Mouse (Mus musculus): ENCODE measurements around the gene Cela3a. TPM values are rescaled to one million over a fixed set of nuclear protein-coding genes. Genes with fewer than 3 reads are reported as not detected.
A peak's percentile ranks its signal among the peaks of the same experiment; 100 is the strongest.
"Not testable (repeated sequence)": the region's sequence is repeated elsewhere in the genome, so short reads cannot be mapped to it uniquely, and the experiment has no call there.

Gene Cela3a
- not detected for total RNA-seq (2021)
- long read RNA-seq, experiment 1: 0 reads
- long read RNA-seq, experiment 2: 0 reads

GRCm38 (mm10) chr4:137409691-137410090 is at the start of gene Cela3a:
Gene Cela3a (minus strand): TSS chr4:137409791.
- DNase-seq: no peak
- intact Hi-C loops (cut with DNase I): no loop called here

- intact Hi-C loops (cut with DNase I): loop anchor here (5.0 kb wide), 1 partner anchor 33 kb away; no protein-coding TSS in a partner anchor
- DNase-seq: no peak
Measured at GRCm38 (mm10) chr4:137458861-137459260, 49.3 kb upstream of the Cela3a start.

- intact Hi-C loops (cut with DNase I): loop anchor here (5.0 kb wide), 1 partner anchor 34 kb away; no protein-coding TSS in a partner anchor
Measured at GRCm38 (mm10) chr4:137458310-137458709, 48.7 kb upstream of the Cela3a start.

GRCm38 (mm10) chr4:137457292-137457691 is 47.7 kb upstream of the Cela3a start:
- no peak for DNase-seq
- intact Hi-C loops (cut with DNase I): loop anchor here (5.0 kb wide), 1 partner anchor 35 kb away; no protein-coding TSS in a partner anchor

More at GRCm38 (mm10) chr4:137458310-137458709, 48.7 kb upstream of the Cela3a start:
- no peak for DNase-seq

GRCm38 (mm10) chr4:137456581-137456980 is 47.0 kb upstream of the Cela3a start:
- intact Hi-C loops (cut with DNase I): loop anchor here (5.0 kb wide), 1 partner anchor 36 kb away; no protein-coding TSS in a partner anchor
- DNase-seq: no peak

- DNase-seq: no peak
- intact Hi-C loops (cut with DNase I): no loop called here
Measured at GRCm38 (mm10) chr4:137454582-137454981, 45.0 kb upstream of the Cela3a start.

GRCm38 (mm10) chr4:137453234-137453767 is 43.7 kb upstream of the Cela3a start, which contains the start of gene 1700013G24Rik:
Gene 1700013G24Rik (plus strand): TSS chr4:137453284.
- DNase-seq: no peak
- intact Hi-C loops (cut with DNase I): no loop called here

GRCm38 (mm10) chr4:137452190-137452589 is 42.6 kb upstream of the Cela3a start:
- intact Hi-C loops (cut with DNase I): no loop called here
- no peak for DNase-seq

- DNase-seq: peak; percentile 41 to 50
- intact Hi-C loops (cut with DNase I): no loop called here
Measured at GRCm38 (mm10) chr4:137449715-137450114, 40.1 kb upstream of the Cela3a start.

GRCm38 (mm10) chr4:137449132-137449531 is 39.5 kb upstream of the Cela3a start:
- intact Hi-C loops (cut with DNase I): no loop called here
- no peak for DNase-seq

- no peak for DNase-seq
- intact Hi-C loops (cut with DNase I): no loop called here
Measured at GRCm38 (mm10) chr4:137448641-137449040, 39.0 kb upstream of the Cela3a start.

- intact Hi-C loops (cut with DNase I): no loop called here
- no peak for DNase-seq
Measured at GRCm38 (mm10) chr4:137448197-137448596, 38.6 kb upstream of the Cela3a start.

- intact Hi-C loops (cut with DNase I): no loop called here
- no peak for DNase-seq
Measured at GRCm38 (mm10) chr4:137447363-137448196, 38.0 kb upstream of the Cela3a start.

GRCm38 (mm10) chr4:137445881-137446280 is 36.3 kb upstream of the Cela3a start:
- intact Hi-C loops (cut with DNase I): loop anchor here (2.0 kb wide), 1 partner anchor 97 kb away; no protein-coding TSS in a partner anchor
- no peak for DNase-seq

GRCm38 (mm10) chr4:137443625-137444024 is 34.0 kb upstream of the Cela3a start:
- intact Hi-C loops (cut with DNase I): loop anchor here (2.0 to 5.0 kb wide), 2 partner anchors 74 to 99 kb away; no protein-coding TSS in a partner anchor
- peak; percentile 69 to 74 for DNase-seq

GRCm38 (mm10) chr4:137441332-137441731 is 31.7 kb upstream of the Cela3a start:
- intact Hi-C loops (cut with DNase I): loop anchor here (5.0 kb wide), 1 partner anchor 76 kb away; no protein-coding TSS in a partner anchor
- no peak for DNase-seq

GRCm38 (mm10) chr4:137438842-137439241 is 29.3 kb upstream of the Cela3a start:
- no peak for DNase-seq
- intact Hi-C loops (cut with DNase I): loop anchor here (5.0 kb wide), 1 partner anchor 148 kb away; no protein-coding TSS in a partner anchor

GRCm38 (mm10) chr4:137436979-137437669 is 27.5 kb upstream of the Cela3a start:
- intact Hi-C loops (cut with DNase I): loop anchor here (2.0 to 5.0 kb wide), 2 partner anchors 20 to 150 kb away; no protein-coding TSS in a partner anchor
- DNase-seq: no peak

GRCm38 (mm10) chr4:137432700-137433550 is 23.3 kb upstream of the Cela3a start:
- intact Hi-C loops (cut with DNase I); DNase-seq: not testable (repeated sequence)

- intact Hi-C loops (cut with DNase I): no loop called here
- no peak for DNase-seq
Measured at GRCm38 (mm10) chr4:137430502-137430901, 20.9 kb upstream of the Cela3a start, which contains the start of gene Cela3b. Gene Cela3b (minus strand): TSS chr4:137430540.
